Mouse (Mus musculus): ENCODE results near the gene Vasp.

GRCm38 (mm10) chr7:19306819-19307738 lies 35.5 kb upstream of the Vasp start:
- TF ChIP-seq CTCF (IDR thresholded peaks at IDR 0.05; ENCODE audit: low read depth, low read length) (no peak), POLR2A (IDR thresholded peaks at IDR 0.05; ENCODE audit: borderline replicate concordance, low read depth, low read length) (no peak)

Data from bone marrow macrophage, adult 2 months (primary cell).